Mouse (Mus musculus): ENCODE data around the gene Dysf. TPM values are rescaled to one million over a fixed set of nuclear protein-coding genes. Genes with fewer than 3 reads are reported as not detected.

Gene Dysf
- polyA plus RNA-seq, 1 experiment, result not detected

DNA sequence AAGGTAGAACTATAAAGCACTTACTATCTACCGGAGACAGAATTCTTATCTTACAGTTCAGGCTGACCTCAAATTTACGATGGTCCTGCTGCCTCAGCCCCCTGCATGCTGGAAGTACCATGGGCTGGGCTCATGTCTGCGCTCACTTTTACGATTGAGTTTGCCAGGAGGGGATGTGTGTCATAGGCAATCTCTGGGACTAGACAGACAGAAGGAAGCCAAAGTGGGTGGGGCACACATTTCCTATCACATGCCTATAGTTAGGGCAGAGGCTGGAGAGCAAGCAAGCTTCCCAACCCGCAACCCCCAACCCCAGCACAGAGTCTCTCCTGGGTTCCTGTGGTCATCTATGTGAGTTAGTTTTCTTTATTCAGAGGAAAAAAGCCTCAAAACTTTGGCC, 59.8 kb downstream of the Dysf start:
- H3K4me3 ChIP-seq (replicated peaks), result no peak overlapping the region
- peaks cover 46% of the 10 kb centered on the region for H3K27me3 ChIP-seq (replicated peaks)
- H3K36me3 ChIP-seq (replicated peaks; ENCODE audit: low read length), result no peaks in the 10 kb centered on the region
- TF ChIP-seq FLI1 (IDR thresholded peaks at IDR 0.05; ENCODE audit: low read length), result no peak
- no peak for TF ChIP-seq GATA1 (IDR thresholded peaks at IDR 0.05; ENCODE audit: borderline replicate concordance, low read length)
- peaks cover 9% of the 10 kb centered on the region for H3K4me1 ChIP-seq
- H3K9me3 ChIP-seq, result 0 out of 2 replicates have a peak, but pooled peaks cover 2% of the 10 kb centered on the region

GRCm38 (mm10) chr6:84070251-84070650, 61.9 kb downstream of the Dysf start:
- Histone ChIP-seq H3K36me3 (replicated peaks; ENCODE audit: low read length) (no peaks in the 10 kb centered on the region), H3K4me1 (peaks cover 9% of the 10 kb centered on the region), H3K4me3 (replicated peaks) (no peak overlapping the region), H3K9me3 (0 out of 2 replicates have a peak, but pooled peaks cover 3% of the 10 kb centered on the region), H3K27me3 (replicated peaks) (peaks cover 39% of the 10 kb centered on the region)
- TF ChIP-seq FLI1 (IDR thresholded peaks at IDR 0.05; ENCODE audit: low read length) (no peak), GATA1 (IDR thresholded peaks at IDR 0.05; ENCODE audit: borderline replicate concordance, low read length) (no peak)

DNA sequence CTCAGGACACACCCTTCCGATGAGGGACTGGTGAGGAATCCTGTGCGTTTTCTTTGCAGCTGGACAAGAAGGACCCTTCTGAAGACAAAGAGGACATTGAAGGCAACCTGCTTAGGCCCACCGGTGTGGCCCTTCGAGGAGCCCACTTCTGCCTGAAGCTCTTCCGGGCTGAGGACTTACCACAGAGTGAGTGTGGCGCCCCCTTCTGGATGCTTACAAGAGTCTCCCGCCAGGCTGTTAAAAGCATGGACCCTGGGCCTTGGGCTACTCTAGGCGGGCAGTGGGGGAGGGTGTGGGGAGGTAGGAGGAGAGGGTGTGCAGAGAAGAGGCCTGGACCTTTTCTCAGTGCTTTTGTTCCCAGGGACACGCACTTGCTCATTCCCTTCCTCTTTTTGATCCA, 64.2 kb downstream of the Dysf start:
- peaks cover 31% of the 10 kb centered on the region for H3K27me3 ChIP-seq (replicated peaks)
- no peaks in the 10 kb centered on the region for H3K36me3 ChIP-seq (replicated peaks; ENCODE audit: low read length)
- peaks cover 8% of the 10 kb centered on the region for H3K4me1 ChIP-seq
- TF ChIP-seq FLI1 (IDR thresholded peaks at IDR 0.05; ENCODE audit: low read length) (no peak), GATA1 (IDR thresholded peaks at IDR 0.05; ENCODE audit: borderline replicate concordance, low read length) (no peak)
- peaks cover 12% of the 10 kb centered on the region for H3K9me3 ChIP-seq
- no peak overlapping the region for H3K4me3 ChIP-seq (replicated peaks)

DNA sequence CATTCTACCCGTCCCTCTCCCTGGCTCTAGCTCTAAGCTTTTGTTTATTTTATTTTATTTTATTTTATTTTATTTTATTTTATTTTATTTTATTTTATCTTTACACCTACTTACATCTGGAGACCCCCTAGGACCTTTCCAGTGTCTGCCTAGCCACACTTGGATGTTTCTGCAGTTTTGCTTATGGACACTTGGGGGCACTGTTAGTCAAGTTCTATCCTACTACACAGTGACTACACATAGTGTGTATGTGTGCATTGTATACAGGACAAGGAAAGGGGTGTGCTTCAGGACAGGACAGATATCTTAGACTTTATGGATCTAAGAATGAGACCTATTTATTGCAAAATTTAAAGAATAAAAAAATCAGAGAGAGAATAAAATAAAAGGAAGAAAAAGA, 69.8 kb downstream of the Dysf start:
- no peak for TF ChIP-seq GATA1 (IDR thresholded peaks at IDR 0.05; ENCODE audit: borderline replicate concordance, low read length)
- no peak for TF ChIP-seq FLI1 (IDR thresholded peaks at IDR 0.05; ENCODE audit: low read length)
- Histone ChIP-seq H3K27me3 (replicated peaks) (peaks cover 5% of the 10 kb centered on the region), H3K36me3 (replicated peaks; ENCODE audit: low read length) (no peaks in the 10 kb centered on the region), H3K9me3 (peaks cover 13% of the 10 kb centered on the region), H3K4me1 (no peaks in the 10 kb centered on the region), H3K4me3 (replicated peaks) (no peak overlapping the region)

GRCm38 (mm10) chr6:84080631-84081030, 72.2 kb downstream of the Dysf start:
- H3K4me3 ChIP-seq (replicated peaks), result no peak overlapping the region

GRCm38 (mm10) chr6:84084757-84085156, 76.4 kb downstream of the Dysf start:
- H3K4me3 ChIP-seq (replicated peaks), result peak overlapping the region; percentile 51
- H3K27me3 ChIP-seq (replicated peaks), result peaks cover 14% of the 10 kb centered on the region
- H3K36me3 ChIP-seq (replicated peaks; ENCODE audit: low read length), result no peaks in the 10 kb centered on the region
- H3K4me1 ChIP-seq, result no peaks in the 10 kb centered on the region
- peaks cover 8% of the 10 kb centered on the region; the same call in 1 of the 2 replicates for H3K9me3 ChIP-seq
- no peak for TF ChIP-seq FLI1 (IDR thresholded peaks at IDR 0.05; ENCODE audit: low read length)
- no peak for TF ChIP-seq GATA1 (IDR thresholded peaks at IDR 0.05; ENCODE audit: borderline replicate concordance, low read length)

More at GRCm38 (mm10) chr6:84080631-84081030, 72.2 kb downstream of the Dysf start:
- H3K9me3 ChIP-seq, result peaks cover 13% of the 10 kb centered on the region
- no peaks in the 10 kb centered on the region for H3K4me1 ChIP-seq
- H3K36me3 ChIP-seq (replicated peaks; ENCODE audit: low read length), result no peaks in the 10 kb centered on the region
- H3K27me3 ChIP-seq (replicated peaks), result peaks cover 10% of the 10 kb centered on the region
- TF ChIP-seq GATA1 (IDR thresholded peaks at IDR 0.05; ENCODE audit: borderline replicate concordance, low read length), result no peak

DNA sequence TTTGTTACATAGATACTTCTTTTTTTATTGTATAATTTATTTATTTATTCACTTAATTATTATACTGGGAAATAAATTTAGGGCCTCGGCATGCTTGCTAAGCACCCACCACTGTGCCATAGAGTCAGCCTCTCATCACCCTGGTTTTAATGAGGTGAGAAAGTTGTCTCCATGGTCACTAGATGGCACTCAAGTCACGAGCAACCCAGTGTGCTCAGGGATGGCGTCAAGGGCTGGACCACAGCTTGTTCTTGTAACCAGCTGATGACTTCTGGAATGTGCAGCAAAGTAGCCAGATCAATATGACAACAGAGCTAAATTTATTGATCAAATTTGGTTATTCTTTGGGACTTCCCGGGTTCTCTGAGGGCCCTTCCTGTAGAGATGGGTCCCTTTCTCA, 85.1 kb downstream of the Dysf start:
- H3K36me3 ChIP-seq (replicated peaks; ENCODE audit: low read length), result no peaks in the 10 kb centered on the region
- TF ChIP-seq GATA1 (IDR thresholded peaks at IDR 0.05; ENCODE audit: borderline replicate concordance, low read length) (no peak), FLI1 (IDR thresholded peaks at IDR 0.05; ENCODE audit: low read length) (no peak)
- peaks cover 21% of the 10 kb centered on the region for H3K27me3 ChIP-seq (replicated peaks)
- H3K4me3 ChIP-seq (replicated peaks), result no peak overlapping the region
- 0 out of 2 replicates have a peak, but pooled peaks cover 5% of the 10 kb centered on the region for H3K9me3 ChIP-seq
- no peaks in the 10 kb centered on the region for H3K4me1 ChIP-seq

DNA sequence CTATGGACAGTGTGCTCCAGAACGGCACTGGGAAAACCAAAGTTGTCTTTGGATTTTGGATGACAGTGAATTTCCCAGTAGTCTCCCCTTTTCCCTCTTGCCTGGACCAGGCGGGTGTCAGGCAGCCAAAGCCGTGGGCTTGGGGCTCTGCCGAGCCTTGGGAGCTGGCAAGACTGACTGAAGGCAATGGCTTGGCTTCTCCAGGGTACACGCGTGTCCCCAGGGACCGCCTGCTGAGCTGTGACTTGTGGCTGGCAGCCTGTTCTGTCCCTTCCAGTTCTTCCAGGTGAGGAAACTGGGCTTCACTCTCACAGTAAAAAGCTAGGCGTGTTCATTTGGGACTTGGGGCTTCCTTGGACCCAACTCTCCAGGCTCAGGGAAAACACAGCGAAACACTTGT, 86.1 kb downstream of the Dysf start:
- no peak for TF ChIP-seq FLI1 (IDR thresholded peaks at IDR 0.05; ENCODE audit: low read length)
- no peak for TF ChIP-seq GATA1 (IDR thresholded peaks at IDR 0.05; ENCODE audit: borderline replicate concordance, low read length)

GRCm38 (mm10) chr6:84094998-84095397, 86.6 kb downstream of the Dysf start:
- no peaks in the 10 kb centered on the region for H3K4me1 ChIP-seq
- no peak for TF ChIP-seq GATA1 (IDR thresholded peaks at IDR 0.05; ENCODE audit: borderline replicate concordance, low read length)
- TF ChIP-seq FLI1 (IDR thresholded peaks at IDR 0.05; ENCODE audit: low read length), result no peak
- H3K27me3 ChIP-seq (replicated peaks), result peaks cover 31% of the 10 kb centered on the region
- H3K9me3 ChIP-seq, result 0 out of 2 replicates have a peak, but pooled peaks cover 5% of the 10 kb centered on the region
- no peaks in the 10 kb centered on the region for H3K36me3 ChIP-seq (replicated peaks; ENCODE audit: low read length)
- H3K4me3 ChIP-seq (replicated peaks), result no peak overlapping the region

More for the DNA sequence above, 86.1 kb downstream of the Dysf start:
- H3K36me3 ChIP-seq (replicated peaks; ENCODE audit: low read length), result no peaks in the 10 kb centered on the region
- peaks cover 27% of the 10 kb centered on the region for H3K27me3 ChIP-seq (replicated peaks)
- no peak overlapping the region for H3K4me3 ChIP-seq (replicated peaks)
- H3K9me3 ChIP-seq, result 0 out of 2 replicates have a peak, but pooled peaks cover 5% of the 10 kb centered on the region
- no peaks in the 10 kb centered on the region for H3K4me1 ChIP-seq

- Histone ChIP-seq H3K36me3 (replicated peaks; ENCODE audit: low read length) (no peaks in the 10 kb centered on the region), H3K4me1 (no peaks in the 10 kb centered on the region), H3K27me3 (replicated peaks) (peaks cover 39% of the 10 kb centered on the region), H3K9me3 (0 out of 2 replicates have a peak, but pooled peaks cover 5% of the 10 kb centered on the region), H3K4me3 (replicated peaks) (no peak overlapping the region)
- no peak for TF ChIP-seq FLI1 (IDR thresholded peaks at IDR 0.05; ENCODE audit: low read length)
Measured at GRCm38 (mm10) chr6:84095882-84096281, 87.5 kb downstream of the Dysf start.

DNA sequence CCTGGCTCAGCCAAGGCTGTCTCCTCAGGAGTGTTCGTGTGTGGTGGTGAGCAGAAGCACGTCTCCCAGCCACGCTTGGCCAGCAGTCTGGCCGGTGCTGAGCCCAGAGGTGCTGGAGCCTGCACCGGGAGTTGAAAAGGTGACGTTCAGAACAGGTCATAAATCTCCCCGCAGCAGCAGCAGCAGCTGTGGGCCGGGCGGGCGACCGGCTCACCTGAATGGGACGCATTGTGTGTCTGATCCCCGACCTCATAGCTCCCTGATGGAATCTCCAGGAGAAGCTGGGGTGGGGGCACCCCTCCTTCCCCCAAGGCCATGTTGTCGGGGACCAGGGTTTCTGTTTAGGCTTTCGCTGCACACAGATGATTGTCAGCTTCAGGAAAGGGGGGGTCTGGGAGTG, 93.6 kb downstream of the Dysf start:
- Histone ChIP-seq H3K36me3 (replicated peaks; ENCODE audit: low read length) (no peaks in the 10 kb centered on the region), H3K4me3 (replicated peaks) (no peak overlapping the region), H3K9me3 (peaks cover 14% of the 10 kb centered on the region), H3K4me1 (no peaks in the 10 kb centered on the region), H3K27me3 (replicated peaks) (peaks cover 84% of the 10 kb centered on the region)
- TF ChIP-seq GATA1 (IDR thresholded peaks at IDR 0.05; ENCODE audit: borderline replicate concordance, low read length) (no peak), FLI1 (IDR thresholded peaks at IDR 0.05; ENCODE audit: low read length) (no peak)

All from megakaryocyte, embryonic 14.5 days (primary cell).